Mouse (Mus musculus) erythroblast, adult 5-6 weeks (primary cell): ENCODE measurements around the gene Thoc7. TPM values are rescaled to one million over a fixed set of nuclear protein-coding genes. Genes with fewer than 3 reads are reported as not detected.

Source experiments
- ATAC-seq: replicated peaks from 2 replicates; pipeline ENCODE4 v1.8.0; 2016; ENCODE audit warnings: moderate number of reproducible peaks, mild to moderate bottlenecking, moderate TSS enrichment, inconsistent platforms; ENCODE audit not compliant: poor library complexity, low FRiP score, severe bottlenecking
- total RNA-seq, 2 experiments: library from RNA; stranded (forward) in 1 of 2; stranded (reverse) in 1 of 2; fragments of 150-400 nt in 1 of 2; fragments of 200-764, 138-1000 nt in 1 of 2; gene quantifications; 2 replicates each; pipeline versions ENCODE4 v1.2.3 to v1.2.4; 2015 to 2017; ENCODE audit warnings: low replicate concordance in 2 of 2

The Thoc7 gene
- total RNA-seq, 2 experiments from 2014 or later = 44.8 to 91.3 TPM

- no peak for ATAC-seq
These were observed 17.0 kb downstream of the Thoc7 start for GRCm38 (mm10) chr14:13944686-13945085.

- ATAC-seq = no peak
These were observed 27.6 kb downstream of the Thoc7 start for GRCm38 (mm10) chr14:13934052-13934371.

GRCm38 (mm10) chr14:13933290-13934051, 28.2 kb downstream of the Thoc7 start:
- 0 out of 2 replicates have a peak, but pooled peaks have one; percentile 39 for ATAC-seq

DNA sequence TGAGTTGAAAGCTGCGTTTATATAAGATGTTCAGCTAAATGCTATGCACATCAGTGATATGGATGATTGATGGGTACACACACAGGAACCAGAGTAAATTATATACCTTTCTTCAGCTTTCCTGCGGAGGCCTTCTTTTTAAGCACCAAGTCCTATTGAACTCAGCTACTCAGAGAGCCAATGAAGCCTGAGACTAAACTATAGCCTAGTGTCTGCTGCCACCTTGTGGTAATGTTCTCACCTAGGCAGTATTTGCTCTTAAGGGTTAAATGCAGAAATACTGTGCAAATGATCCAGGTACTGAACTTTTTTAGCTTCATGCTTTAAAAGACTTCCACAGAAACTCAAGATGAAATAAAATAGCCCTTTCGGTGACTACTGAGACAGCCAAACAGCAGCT, 44.0 kb downstream of the Thoc7 start:
- ATAC-seq = no peak

DNA sequence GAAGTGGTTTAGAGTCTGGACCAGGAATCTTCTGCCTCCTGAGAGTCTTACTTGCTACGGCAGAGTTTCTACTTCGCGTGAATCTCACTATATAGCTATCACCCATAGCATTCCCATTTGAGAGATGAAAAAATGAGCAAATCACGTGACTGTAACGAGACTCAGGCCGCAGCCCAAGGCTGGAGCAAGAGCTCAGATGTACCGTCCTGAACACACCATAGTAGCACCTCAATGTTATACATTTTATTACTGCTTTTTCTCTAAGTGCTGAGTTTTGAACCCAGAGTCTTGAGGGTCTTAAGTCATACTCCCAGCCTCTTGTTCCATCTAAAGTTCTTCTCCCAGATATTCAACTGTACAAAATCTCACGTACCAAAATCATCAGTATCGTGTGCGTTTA, 44.4 kb downstream of the Thoc7 start:
- no peak for ATAC-seq

DNA sequence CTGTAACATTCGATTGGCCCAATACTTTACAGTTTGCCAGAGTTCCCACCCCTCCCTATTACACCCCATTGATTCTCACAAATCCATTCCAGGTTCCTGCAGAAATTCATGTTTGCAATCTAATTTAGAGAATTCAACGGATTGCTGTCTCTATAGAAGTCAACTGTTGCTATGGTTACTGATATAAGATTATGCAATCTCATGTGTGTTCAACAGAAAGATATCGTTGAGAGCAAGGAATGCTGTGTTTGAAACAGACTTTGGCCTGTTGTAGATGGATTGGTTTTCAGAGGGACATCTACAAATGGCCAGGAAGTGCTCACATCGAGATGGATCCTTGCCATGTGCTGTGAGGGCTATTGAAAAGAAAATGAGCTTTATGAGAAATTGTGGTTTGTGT, 46.4 kb downstream of the Thoc7 start:
- no peak for ATAC-seq

DNA sequence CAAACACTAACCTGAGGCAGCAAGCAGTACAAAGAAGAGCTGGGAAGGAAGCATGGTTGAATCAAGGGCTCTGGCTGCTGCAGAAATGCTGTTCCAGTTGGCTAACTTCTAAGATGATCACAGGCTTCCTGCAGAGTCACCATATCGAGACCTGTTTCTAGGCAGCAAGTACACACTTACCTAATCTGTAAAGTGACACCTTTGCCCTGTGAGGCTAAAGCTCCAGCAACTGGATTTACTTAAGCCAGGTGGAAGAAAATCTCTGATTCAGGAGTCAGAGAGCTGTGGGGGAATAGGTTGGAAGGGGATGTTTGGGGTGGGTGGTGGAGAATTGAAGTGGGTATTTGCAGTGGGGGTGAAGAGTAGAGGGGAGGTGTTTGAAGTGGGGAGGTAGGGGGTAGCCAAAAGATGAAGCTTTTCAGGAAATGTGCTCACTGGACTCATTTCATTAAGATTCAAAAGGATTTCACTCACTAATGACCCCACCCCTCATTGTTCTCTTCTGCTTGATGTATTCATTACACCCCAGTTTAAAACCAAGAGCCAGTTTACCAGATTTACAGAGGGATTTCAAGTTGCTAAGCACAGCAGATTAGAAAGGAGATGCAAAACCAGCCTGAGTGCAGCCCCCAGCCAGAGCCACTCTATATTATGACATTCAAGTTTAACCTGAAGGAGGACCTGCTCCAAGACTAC, 47.1 kb downstream of the Thoc7 start, which contains the start of gene Gm281:
Gene Gm281, minus strand, starts transcription at position 92 of the 696 bp plus-strand sequence.
- no peak for ATAC-seq

GRCm38 (mm10) chr14:13910148-13910547, 51.5 kb downstream of the Thoc7 start:
- ATAC-seq = no peak

DNA sequence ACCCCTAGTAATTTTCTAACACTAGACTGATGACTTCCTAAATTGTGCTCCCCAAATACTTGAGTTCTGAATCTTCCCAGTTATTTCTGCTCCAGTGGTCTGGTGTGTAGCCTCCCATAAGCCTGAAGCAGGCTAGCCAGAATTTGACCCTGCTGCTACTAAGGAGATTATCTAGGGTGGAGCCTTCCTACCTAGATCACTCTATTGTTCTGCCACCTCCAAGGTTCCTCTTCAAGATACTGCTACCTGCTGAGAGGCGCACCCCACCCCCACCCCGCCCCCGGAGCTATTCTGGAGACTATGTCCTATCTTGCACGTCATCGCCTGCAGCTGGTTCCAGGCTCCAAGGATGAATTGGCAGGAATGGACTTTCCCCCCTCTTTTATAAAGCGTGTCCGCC, 54.5 kb downstream of the Thoc7 start:
- ATAC-seq = no peak

DNA sequence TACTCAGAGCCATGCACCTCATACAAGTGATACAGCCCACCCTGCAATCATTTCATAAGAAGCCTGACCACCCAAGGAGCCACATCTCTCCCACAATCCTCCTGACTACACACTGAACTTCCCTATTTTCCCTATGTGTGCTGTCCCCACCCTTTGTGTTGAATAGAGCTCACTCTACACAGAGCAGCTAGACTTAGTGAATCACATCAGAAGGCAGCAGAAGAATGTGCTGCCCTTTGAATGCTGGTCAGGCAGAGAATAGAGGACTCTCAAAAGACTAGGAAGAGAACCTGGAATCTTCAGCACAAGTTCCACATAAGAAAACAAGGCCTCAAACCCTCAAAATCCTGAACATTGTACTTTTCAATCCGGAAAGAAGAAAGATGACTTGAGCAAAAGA, 55.2 kb downstream of the Thoc7 start:
- ATAC-seq = no peak

- no peak for ATAC-seq
These were observed 60.0 kb downstream of the Thoc7 start for GRCm38 (mm10) chr14:13901611-13902067.

Other genes with a start within 250 kb of the Thoc7 start
- not detected in 2 replicates for gene Gm281, start 47.4 kb downstream of the Thoc7 start, total RNA-seq (2015; ENCODE audit: low replicate concordance)
- gene Gm281, start 47.4 kb downstream of the Thoc7 start, total RNA-seq (2017; ENCODE audit: low replicate concordance) = not detected in 2 replicates
- gene Atxn7, start 412 bp downstream of the Thoc7 start, total RNA-seq (2015; ENCODE audit: low replicate concordance) = 2.3 and 5.2 TPM in 2 replicates
- 3.0 and 4.6 TPM in 2 replicates for gene Atxn7, start 412 bp downstream of the Thoc7 start, total RNA-seq (2017; ENCODE audit: low replicate concordance)
- gene Psmd6, start 159.1 kb upstream of the Thoc7 start, total RNA-seq (2015; ENCODE audit: low replicate concordance) = 72.7 and 97.2 TPM in 2 replicates
- 111 and 119 TPM in 2 replicates for gene Psmd6, start 159.1 kb upstream of the Thoc7 start, total RNA-seq (2017; ENCODE audit: low replicate concordance)
- gene Olfr720, start 225.0 kb upstream of the Thoc7 start, total RNA-seq (2015; ENCODE audit: low replicate concordance) = not detected in 2 replicates
- 0.14 and 0.17 TPM in 2 replicates for gene Olfr720, start 225.0 kb upstream of the Thoc7 start, total RNA-seq (2017; ENCODE audit: low replicate concordance)